Mouse (Mus musculus) kidney, adult 2 months (tissue): ENCODE data around the gene Fan1. TPM values are rescaled to one million over a fixed set of nuclear protein-coding genes. Genes with fewer than 3 reads are reported as not detected.

Experiments used
- DNase-seq: peaks from one replicate; pipeline ENCODE4 v3.0.0; 2021
- H3K27ac ChIP-seq: fragments of 200-500 bp; 2 replicates; pipeline ENCODE4 v1.5.1; 2012; ENCODE audit warnings: low read depth, low read length, control low read depth, inconsistent platforms; ENCODE audit not compliant: insufficient read depth
- H3K27me3 ChIP-seq: fragments of 200-500 bp; replicated peaks from 2 replicates; pipeline ENCODE4 v1.6.1; 2012; ENCODE audit warnings: mild to moderate bottlenecking, moderate library complexity, low read length, inconsistent platforms; ENCODE audit not compliant: control insufficient read depth, insufficient read depth
- H3K36me3 ChIP-seq: fragments of 200-500 bp; 2 replicates; pipeline ENCODE4 v1.6.1; 2012; ENCODE audit warnings: mild to moderate bottlenecking, moderate library complexity, low read length, inconsistent platforms; ENCODE audit not compliant: control insufficient read depth, insufficient read depth
- H3K4me1 ChIP-seq: fragments of 200-500 bp; 2 replicates; pipeline ENCODE4 v1.6.1; 2011; ENCODE audit warnings: low read length; ENCODE audit not compliant: control insufficient read depth, insufficient read depth
- H3K4me3 ChIP-seq: fragments of 200-500 bp; 2 replicates; pipeline ENCODE4 v1.5.1; 2011; ENCODE audit warnings: mild to moderate bottlenecking, low read depth, low read length, control low read depth; ENCODE audit not compliant: insufficient read depth
- CTCF ChIP-seq: fragments of 200-500 bp; conservative IDR thresholded peaks from 2 replicates; pipeline ENCODE4 v1.5.1; 2011; ENCODE audit warnings: low read depth, mild to moderate bottlenecking, control low read depth, low read length, moderate library complexity, mixed read lengths; ENCODE audit not compliant: insufficient read depth, insufficient read length
- POLR2A ChIP-seq: fragments of 200-500 bp; IDR thresholded peaks from one replicate; pipeline ENCODE4 v1.6.1; 2011; ENCODE audit warnings: low read depth, low read length, control low read depth
- WGBS: fragments of 180-500 bp; shearing (Covaris S2); methylation state at CpG from one replicate; pipeline ENCODE4 v1.1.7; 2018; 5-methylcytosine and 5-hydroxymethylcytosine counted together
- polyA plus RNA-seq: library from polyadenylated mRNA; depleted of rRNA; stranded (reverse); fragments of >200 nt; gene quantifications from 2 replicates; pipeline ENCODE4 v1.2.3, GENCODE M21; 2012

The Fan1 gene
- polyA plus RNA-seq, 1 experiment, result 2.8 TPM

- no peak for DNase-seq
- no peak for TF ChIP-seq CTCF
- TF ChIP-seq POLR2A, result no peak
- Histone ChIP-seq H3K27me3 (no peaks in the 10 kb centered on the region), H3K4me3 (peak overlapping the region; percentile 72), H3K4me1 (peaks cover 4% of the 10 kb centered on the region), H3K27ac (peak overlapping the region; percentile 80), H3K36me3 (peaks cover 2% of the 10 kb centered on the region)
- WGBS, result 8% methylated on average over 18 of the region's 18 CpGs
Observed at GRCm38 (mm10) chr7:64373147-64373829, 607 bp downstream of the Fan1 start.

GRCm38 (mm10) chr7:64371940-64372878 lies 1.7 kb downstream of the Fan1 start:
- Histone ChIP-seq H3K36me3 (no peaks in the 10 kb centered on the region; the same call in 1 of the 2 replicates), H3K27me3 (no peaks in the 10 kb centered on the region), H3K4me3 (no peak overlapping the region), H3K4me1 (peaks cover 4% of the 10 kb centered on the region), H3K27ac (no peak overlapping the region)
- no peak for DNase-seq
- WGBS, result 93% methylated on average over 23 of the region's 23 CpGs
- no peak for TF ChIP-seq POLR2A
- no peak for TF ChIP-seq CTCF

DNA sequence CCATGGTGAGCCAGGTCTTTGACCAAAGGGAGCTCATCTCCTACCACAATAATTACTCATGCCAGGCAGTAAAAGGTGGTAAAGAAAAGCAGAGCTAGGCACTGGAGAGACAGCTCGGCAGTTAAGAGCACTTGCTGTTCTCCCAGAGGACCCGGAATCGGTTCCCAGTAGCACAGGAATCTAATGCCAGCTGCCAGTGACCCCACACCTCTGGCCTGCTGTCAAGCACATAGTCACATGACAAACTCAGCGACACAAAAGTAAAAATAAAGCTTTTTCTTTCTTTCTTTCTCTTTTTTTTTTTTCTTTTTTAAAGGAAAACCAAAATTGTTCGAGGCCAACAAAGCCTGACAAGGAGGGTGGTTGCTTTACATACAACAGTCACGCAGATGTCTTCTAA lies 4.1 kb downstream of the Fan1 start:
- H3K36me3 ChIP-seq, result peaks cover 2% of the 10 kb centered on the region; the same call in 1 of the 2 replicates
- 79% methylated on average over 6 of the region's 6 CpGs for WGBS
- H3K4me1 ChIP-seq, result peaks cover 4% of the 10 kb centered on the region
- H3K4me3 ChIP-seq, result no peak overlapping the region
- no peak for DNase-seq
- no peaks in the 10 kb centered on the region for H3K27me3 ChIP-seq
- TF ChIP-seq CTCF, result no peak
- no peak for TF ChIP-seq POLR2A
- H3K27ac ChIP-seq, result no peak overlapping the region

GRCm38 (mm10) chr7:64365863-64366262 lies 8.0 kb downstream of the Fan1 start:
- no peak overlapping the region for H3K27ac ChIP-seq
- TF ChIP-seq POLR2A (no peak), CTCF (no peak)
- H3K36me3 ChIP-seq, result peaks cover 2% of the 10 kb centered on the region; the same call in 1 of the 2 replicates
- no peak overlapping the region for H3K4me3 ChIP-seq
- 94% methylated on average over 5 of the region's 5 CpGs for WGBS
- no peak for DNase-seq
- no peaks in the 10 kb centered on the region for H3K27me3 ChIP-seq
- no peaks in the 10 kb centered on the region for H3K4me1 ChIP-seq

DNA sequence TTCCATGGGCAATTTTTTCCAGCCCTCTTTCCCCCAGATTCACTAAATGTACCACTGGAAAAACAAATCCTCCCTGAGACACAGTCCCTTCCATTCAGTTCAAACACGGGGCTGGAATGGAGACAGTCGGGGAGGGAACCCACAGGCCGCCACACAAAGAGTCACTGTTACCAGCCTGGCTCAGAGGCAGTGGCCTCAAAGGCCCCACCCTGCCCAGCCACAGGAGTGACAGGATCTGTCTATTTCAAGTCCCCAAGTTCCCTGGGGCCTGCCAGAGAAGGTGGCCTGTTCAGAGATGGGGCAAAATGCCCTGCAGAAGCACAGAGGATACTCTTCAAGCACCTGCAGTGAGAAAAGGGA lies 13.3 kb downstream of the Fan1 start:
- Histone ChIP-seq H3K27ac (no peak overlapping the region), H3K4me3 (no peak overlapping the region), H3K36me3 (no peaks in the 10 kb centered on the region; the same call in 1 of the 2 replicates), H3K27me3 (no peaks in the 10 kb centered on the region), H3K4me1 (no peaks in the 10 kb centered on the region)
- WGBS, result 75% methylated on average over 3 of the region's 3 CpGs
- TF ChIP-seq CTCF (no peak), POLR2A (no peak)
- no peak for DNase-seq

GRCm38 (mm10) chr7:64359943-64360585 lies 13.8 kb downstream of the Fan1 start:
- no peak for TF ChIP-seq CTCF
- no peak for TF ChIP-seq POLR2A
- Histone ChIP-seq H3K4me3 (no peak overlapping the region), H3K27ac (no peak overlapping the region), H3K4me1 (no peaks in the 10 kb centered on the region), H3K27me3 (no peaks in the 10 kb centered on the region), H3K36me3 (no peaks in the 10 kb centered on the region)
- DNase-seq, result no peak
- 86% methylated on average over 20 of the region's 20 CpGs for WGBS

GRCm38 (mm10) chr7:64358666-64359065 lies 15.2 kb downstream of the Fan1 start:
- no peaks in the 10 kb centered on the region for H3K36me3 ChIP-seq
- no peak overlapping the region for H3K4me3 ChIP-seq
- no peaks in the 10 kb centered on the region for H3K4me1 ChIP-seq
- 88% methylated on average over 6 of the region's 6 CpGs for WGBS
- no peak overlapping the region for H3K27ac ChIP-seq
- no peak for TF ChIP-seq CTCF
- no peak for TF ChIP-seq POLR2A
- no peaks in the 10 kb centered on the region for H3K27me3 ChIP-seq
- no peak for DNase-seq
